Mouse (Mus musculus) midbrain, embryonic 12.5 days (tissue): ENCODE measurements around the gene Fate1. TPM values are rescaled to one million over a fixed set of nuclear protein-coding genes. Genes with fewer than 3 reads are reported as not detected.
"Not testable (repeated sequence)": the region's sequence is repeated elsewhere in the genome, so short reads cannot be mapped to it uniquely, and the experiment has no call there.

Experiments
- ATAC-seq: fragments of 200-750 bp; cut with Nextera tagmentation; 2 replicates; pipeline ENCODE4 v1.8.0; 2017; ENCODE audit warnings: low read depth, moderate TSS enrichment, moderate library complexity; ENCODE audit not compliant: low FRiP score
- H3K27ac ChIP-seq: fragments of 300-500 bp; sonication (generic); replicated peaks from 2 replicates; pipeline ENCODE4 v1.5.1; 2016; ENCODE audit warnings: mild to moderate bottlenecking
- H3K27me3 ChIP-seq: fragments of 300-500 bp; sonication (generic); 2 replicates; pipeline ENCODE4 v1.6.1; 2016; ENCODE audit warnings: mild to moderate bottlenecking
- H3K36me3 ChIP-seq: fragments of 300-500 bp; sonication (generic); 2 replicates; pipeline ENCODE4 v1.6.1; 2016
- H3K4me1 ChIP-seq: fragments of 300-500 bp; sonication (generic); 2 replicates; pipeline ENCODE4 v1.6.1; 2016
- H3K4me2 ChIP-seq: fragments of 300-500 bp; sonication (generic); replicated peaks from 2 replicates; pipeline ENCODE4 v1.6.1; 2016; ENCODE audit warnings: mild to moderate bottlenecking, moderate library complexity
- H3K4me3 ChIP-seq: fragments of 300-500 bp; sonication (generic); 2 replicates; pipeline ENCODE4 v1.5.1; 2016; ENCODE audit warnings: mild to moderate bottlenecking
- H3K9ac ChIP-seq: fragments of 300-500 bp; sonication (generic); replicated peaks from 2 replicates; pipeline ENCODE4 v1.6.1; 2016; ENCODE audit warnings: mild to moderate bottlenecking, moderate library complexity
- H3K9me3 ChIP-seq: fragments of 300-500 bp; sonication (generic); 2 replicates; pipeline ENCODE4 v1.6.1; 2016; ENCODE audit warnings: mild to moderate bottlenecking
- WGBS: fragments of 180-500 bp; shearing (Covaris S2); methylation state at CpG from one replicate; pipeline ENCODE4 v1.1.7; 2016; 5-methylcytosine and 5-hydroxymethylcytosine counted together
- polyA plus RNA-seq: library from polyadenylated mRNA; unstranded; fragments of >200 nt; fragmentation: Nextera tagmentation; extraction: Ambion mirVana; gene quantifications from 2 replicates; pipeline ENCODE4 v1.2.1, GENCODE M21; 2016

Fate1 gene
- polyA plus RNA-seq = not detected in 2 replicates

GRCm38 (mm10) chrX:71972686-71973085, at the start of gene Fate1:
Gene Fate1, plus strand, starts transcription at chrX:71972986.
- Histone ChIP-seq H3K27me3 (no peaks in the 10 kb centered on the region), H3K27ac (no peak within 1 kb of the TSS), H3K4me1 (no peaks in the 10 kb centered on the region), H3K4me2 (no peak within 1 kb of the TSS), H3K36me3 (no peaks in the 10 kb centered on the region), H3K4me3 (no peak within 1 kb of the TSS), H3K9ac (no peak within 1 kb of the TSS), H3K9me3 (no peaks in the 10 kb centered on the region)
- 79% methylated on average over 2 of the region's 2 CpGs for WGBS
- no peak for ATAC-seq

- Histone ChIP-seq H3K9me3 (no peaks in the 10 kb centered on the region), H3K27ac (no peak overlapping the region), H3K36me3 (no peaks in the 10 kb centered on the region), H3K4me1 (no peaks in the 10 kb centered on the region), H3K4me2 (no peak overlapping the region), H3K9ac (no peak overlapping the region), H3K27me3 (no peaks in the 10 kb centered on the region), H3K4me3 (no peak overlapping the region)
- ATAC-seq = no peak
- WGBS = 28% methylated on average over 3 of the region's 3 CpGs
Observed at GRCm38 (mm10) chrX:71946631-71947030, 26.2 kb upstream of the Fate1 start.

GRCm38 (mm10) chrX:71958366-71958765, 14.4 kb upstream of the Fate1 start:
- H3K9me3 ChIP-seq = no peaks in the 10 kb centered on the region
- no peak overlapping the region for H3K27ac ChIP-seq
- no peak for ATAC-seq
- H3K4me2 ChIP-seq = no peak overlapping the region
- H3K4me3 ChIP-seq = no peak overlapping the region
- H3K27me3 ChIP-seq = peaks cover 10% of the 10 kb centered on the region; the same call in 1 of the 2 replicates
- no peaks in the 10 kb centered on the region for H3K36me3 ChIP-seq
- H3K4me1 ChIP-seq = peaks cover 2% of the 10 kb centered on the region; the same call in 1 of the 2 replicates
- H3K9ac ChIP-seq = no peak overlapping the region

GRCm38 (mm10) chrX:71962073-71963051, 10.4 kb upstream of the Fate1 start, which contains the start of gene Prrg3:
Gene Prrg3, plus strand, starts transcription at chrX:71962624.
- peak within 1 kb of the TSS; percentile 57 for H3K9ac ChIP-seq
- H3K4me1 ChIP-seq = peaks cover 5% of the 10 kb centered on the region; the same call in 1 of the 2 replicates
- 17% methylated on average over 42 of the region's 72 CpGs for WGBS
- H3K27ac ChIP-seq = no peak within 1 kb of the TSS; the same call in 1 of the 2 replicates
- ATAC-seq = peak; percentile 91
- H3K36me3 ChIP-seq = no peaks in the 10 kb centered on the region
- no peaks in the 10 kb centered on the region for H3K9me3 ChIP-seq
- H3K4me2 ChIP-seq = peak within 1 kb of the TSS; percentile 69
- H3K27me3 ChIP-seq = peaks cover 10% of the 10 kb centered on the region; the same call in 1 of the 2 replicates
- H3K4me3 ChIP-seq = peak within 1 kb of the TSS; percentile 52

- H3K4me3 ChIP-seq = peak overlapping the region; percentile 52
- peak overlapping the region; percentile 69 for H3K4me2 ChIP-seq
- ATAC-seq = peak; percentile 20; the same call in 1 of the 2 replicates
- H3K36me3 ChIP-seq = no peaks in the 10 kb centered on the region
- peaks cover 5% of the 10 kb centered on the region; the same call in 1 of the 2 replicates for H3K4me1 ChIP-seq
- no peak overlapping the region; the same call in 1 of the 2 replicates for H3K27ac ChIP-seq
- peaks cover 10% of the 10 kb centered on the region; the same call in 1 of the 2 replicates for H3K27me3 ChIP-seq
- H3K9me3 ChIP-seq = no peaks in the 10 kb centered on the region
- WGBS = 41% methylated on average over 9 of the region's 9 CpGs
- H3K9ac ChIP-seq = peak overlapping the region; percentile 57; the same call in 1 of the 2 replicates
Observed at GRCm38 (mm10) chrX:71963275-71963912, 9.4 kb upstream of the Fate1 start.

- Histone ChIP-seq H3K36me3 (no peaks in the 10 kb centered on the region), H3K4me3 (no peak overlapping the region), H3K27me3 (no peaks in the 10 kb centered on the region), H3K27ac (no peak overlapping the region), H3K4me1 (peaks cover 5% of the 10 kb centered on the region; the same call in 1 of the 2 replicates), H3K9ac (no peak overlapping the region), H3K4me2 (no peak overlapping the region), H3K9me3 (no peaks in the 10 kb centered on the region)
- no peak for ATAC-seq
- WGBS = 100% methylated on average over 1 of the region's 1 CpGs
Observed at GRCm38 (mm10) chrX:71968216-71968615, 4.6 kb upstream of the Fate1 start.

- H3K27me3 ChIP-seq = no peaks in the 10 kb centered on the region
- no peak for ATAC-seq
- no peak overlapping the region for H3K4me2 ChIP-seq
- 81% methylated on average over 6 of the region's 6 CpGs for WGBS
- no peak overlapping the region for H3K9ac ChIP-seq
- H3K27ac ChIP-seq = no peak overlapping the region
- no peaks in the 10 kb centered on the region for H3K36me3 ChIP-seq
- H3K4me3 ChIP-seq = no peak overlapping the region
- no peaks in the 10 kb centered on the region for H3K9me3 ChIP-seq
- no peaks in the 10 kb centered on the region for H3K4me1 ChIP-seq
Observed at GRCm38 (mm10) chrX:71968816-71969215, 4.0 kb upstream of the Fate1 start.

GRCm38 (mm10) chrX:71971325-71971724, 1.5 kb upstream of the Fate1 start:
- Histone ChIP-seq H3K4me2 (no peak overlapping the region), H3K9me3 (no peaks in the 10 kb centered on the region), H3K4me3 (no peak overlapping the region), H3K27ac (no peak overlapping the region), H3K4me1 (no peaks in the 10 kb centered on the region), H3K9ac (no peak overlapping the region), H3K27me3 (no peaks in the 10 kb centered on the region), H3K36me3 (no peaks in the 10 kb centered on the region)
- no peak for ATAC-seq
- WGBS = 69% methylated on average over 5 of the region's 5 CpGs

- H3K4me2 ChIP-seq, ATAC-seq, H3K4me1 ChIP-seq, H3K36me3 ChIP-seq, H3K9me3 ChIP-seq, H3K9ac ChIP-seq, H3K27me3 ChIP-seq, H3K4me3 ChIP-seq, H3K27ac ChIP-seq: not testable (repeated sequence)
Observed at GRCm38 (mm10) chrX:71977681-71978080, 4.9 kb downstream of the Fate1 start.

- 86% methylated on average over 3 of the region's 3 CpGs for WGBS
- Histone ChIP-seq H3K9ac (no peak overlapping the region), H3K4me2 (no peak overlapping the region), H3K36me3 (no peaks in the 10 kb centered on the region), H3K9me3 (no peaks in the 10 kb centered on the region), H3K27me3 (no peaks in the 10 kb centered on the region), H3K4me1 (no peaks in the 10 kb centered on the region), H3K4me3 (no peak overlapping the region), H3K27ac (no peak overlapping the region)
- ATAC-seq = no peak
Observed at GRCm38 (mm10) chrX:71980443-71980842, 7.7 kb downstream of the Fate1 start.

- Histone ChIP-seq H3K4me2 (no peak overlapping the region), H3K4me3 (no peak overlapping the region), H3K27me3 (no peaks in the 10 kb centered on the region), H3K27ac (no peak overlapping the region), H3K4me1 (no peaks in the 10 kb centered on the region), H3K9ac (no peak overlapping the region), H3K9me3 (no peaks in the 10 kb centered on the region), H3K36me3 (no peaks in the 10 kb centered on the region)
- 70% methylated on average over 2 of the region's 2 CpGs for WGBS
- ATAC-seq = no peak
Observed at GRCm38 (mm10) chrX:71981322-71981721, 8.5 kb downstream of the Fate1 start.

- Histone ChIP-seq H3K4me1 (no peaks in the 10 kb centered on the region), H3K27ac (no peak overlapping the region), H3K9me3 (no peaks in the 10 kb centered on the region), H3K36me3 (no peaks in the 10 kb centered on the region), H3K9ac (no peak overlapping the region), H3K27me3 (no peaks in the 10 kb centered on the region), H3K4me3 (no peak overlapping the region), H3K4me2 (no peak overlapping the region)
- ATAC-seq = no peak
- 81% methylated on average over 2 of the region's 2 CpGs for WGBS
Observed at GRCm38 (mm10) chrX:71983205-71983604, 10.4 kb downstream of the Fate1 start.
